Mouse (Mus musculus) stomach, postnatal 0 days (tissue): Measurements from ENCODE around the gene Tshz2.

Experiments
- CTCF ChIP-seq: IDR thresholded peaks from 2 replicates; pipeline ENCODE4 v1.5.1; 2016; ENCODE audit warnings: antibody characterized with exemption, low read depth, mild to moderate bottlenecking, moderate library complexity
- EP300 ChIP-seq: optimal IDR thresholded peaks from 2 replicates; pipeline ENCODE3; 2016; ENCODE audit warnings: antibody characterized with exemption

DNA sequence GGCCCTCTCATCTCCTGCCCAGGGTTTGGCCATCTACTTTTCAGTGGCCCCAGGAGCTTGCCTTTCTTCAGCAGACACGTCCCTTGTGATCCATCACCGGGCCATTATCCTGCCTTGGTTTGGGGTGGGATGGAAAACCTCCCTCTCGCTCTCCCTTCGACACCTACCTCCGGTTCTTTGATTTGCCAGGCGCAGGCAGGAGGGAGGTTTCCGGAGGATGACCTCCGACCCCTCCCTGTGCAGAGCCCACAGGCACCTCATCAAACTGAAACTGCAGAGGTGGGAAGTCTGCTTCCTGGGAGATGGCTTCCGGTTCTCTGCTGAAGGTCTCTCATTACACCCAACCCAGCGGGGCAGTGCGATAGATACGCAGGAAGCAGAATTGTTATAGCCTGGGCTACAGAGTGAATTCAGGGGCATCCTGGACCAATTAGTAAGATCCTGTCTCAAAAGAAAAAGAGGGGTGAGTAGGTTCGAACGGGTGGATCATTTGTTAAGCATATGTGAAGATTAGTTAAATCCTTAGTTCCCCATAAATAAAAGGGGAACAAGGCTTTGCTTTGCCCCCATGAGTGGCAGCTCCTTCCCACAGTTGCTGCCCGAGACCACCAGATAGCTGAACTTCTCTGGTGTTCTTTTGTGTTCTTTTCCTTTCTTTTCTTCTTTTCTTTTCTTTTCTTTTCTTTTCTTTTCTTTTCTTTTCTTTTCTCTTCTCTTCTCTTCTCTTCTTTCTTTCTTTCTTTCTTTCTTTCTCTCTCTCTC, 70.1 kb downstream of the Tshz2 start:
- TF ChIP-seq EP300 (no peak), CTCF (no peak)
